Mouse (Mus musculus) E14TG2a.4 (cell line): ENCODE data around the gene Gm4787.
A peak's percentile ranks its signal among the peaks of the same experiment; 100 is the strongest.
"Not testable (repeated sequence)": the region's sequence is repeated elsewhere in the genome, so short reads cannot be mapped to it uniquely, and the experiment has no call there.

ENCODE experiments used
- H3K27me3 ChIP-seq: 2 replicates; pipeline ENCODE4 v1.6.1; 2014; ENCODE audit warnings: low read length, control low read depth; ENCODE audit not compliant: insufficient read depth
- H3K36me3 ChIP-seq: 2 replicates; pipeline ENCODE4 v1.6.1; 2014; ENCODE audit warnings: low read length, control low read depth; ENCODE audit not compliant: insufficient read depth
- H3K4me1 ChIP-seq: replicated peaks from 2 replicates; pipeline ENCODE4 v1.6.1; 2014; ENCODE audit warnings: low read depth, low read length, control low read depth
- H3K4me3 ChIP-seq: replicated peaks from 2 replicates; pipeline ENCODE4 v1.5.1; 2014; ENCODE audit warnings: mild to moderate bottlenecking, low read length
- H3K9me3 ChIP-seq: 2 replicates; pipeline ENCODE4 v1.6.1; 2014; ENCODE audit warnings: low read length, control low read depth
- CTCF ChIP-seq: conservative IDR thresholded peaks from 2 replicates; pipeline ENCODE4 v1.5.1; 2014; ENCODE audit warnings: low read length
- NANOG ChIP-seq: IDR thresholded peaks from 2 replicates; pipeline ENCODE4 v1.6.1; 2014; ENCODE audit warnings: borderline replicate concordance, low read length, mixed read lengths
- POU5F1 ChIP-seq: IDR thresholded peaks from 2 replicates; pipeline ENCODE4 v1.6.1; 2014; ENCODE audit warnings: low read length, borderline replicate concordance

Gm4787 gene

DNA sequence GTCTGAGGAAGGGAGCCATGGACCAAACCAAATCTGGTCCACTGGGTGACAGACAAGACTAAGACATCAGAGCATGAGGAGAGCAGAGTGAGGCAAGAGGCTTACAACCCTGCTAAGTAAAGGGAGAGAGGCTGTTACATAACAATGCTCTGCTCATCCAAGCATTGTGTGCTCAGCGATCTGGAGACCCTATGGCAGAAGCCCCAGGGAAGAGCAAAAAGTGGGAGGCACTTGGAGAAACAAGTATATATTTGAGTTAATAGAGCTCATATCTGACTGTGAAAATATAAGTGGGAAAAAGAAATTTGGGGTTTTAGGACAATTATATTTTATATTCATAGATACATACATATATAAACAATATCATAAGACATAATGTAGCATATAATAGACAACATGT lies at the start of gene Gm4787:
Gene Gm4787, minus strand, starts transcription at position 101 of the 400 bp plus-strand sequence.
- not testable (repeated sequence) for H3K36me3 ChIP-seq, H3K9me3 ChIP-seq, H3K27me3 ChIP-seq, H3K4me1 ChIP-seq, H3K4me3 ChIP-seq

DNA sequence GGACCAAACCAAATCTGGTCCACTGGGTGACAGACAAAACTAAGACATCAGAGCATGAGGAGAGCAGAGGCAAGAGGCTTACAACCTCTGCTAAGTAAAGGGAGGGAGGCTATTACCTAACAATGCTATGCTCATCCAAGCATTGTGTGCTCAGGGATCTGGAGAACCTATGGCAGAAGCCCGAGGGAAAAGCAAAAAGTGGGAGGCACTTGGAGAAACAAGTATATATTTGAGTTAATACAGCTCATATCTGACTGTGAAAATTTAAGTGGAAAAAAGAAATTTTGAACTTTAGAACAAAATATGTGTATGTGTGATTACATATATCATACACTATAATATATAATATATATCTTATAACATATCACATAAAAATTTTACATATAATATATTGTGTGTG lies 42.6 kb upstream of the Gm4787 start, which contains the start of gene Adam4:
Gene Adam4, minus strand, starts transcription at position 101 of the 400 bp plus-strand sequence.
- TF ChIP-seq NANOG (no peak), POU5F1 (no peak), CTCF (no peak)
- Histone ChIP-seq H3K4me1 (no peaks in the 10 kb centered on the region), H3K36me3 (peaks cover 6% of the 10 kb centered on the region), H3K27me3 (no peaks in the 10 kb centered on the region), H3K9me3 (peaks cover 45% of the 10 kb centered on the region), H3K4me3 (no peak within 1 kb of the TSS)

DNA sequence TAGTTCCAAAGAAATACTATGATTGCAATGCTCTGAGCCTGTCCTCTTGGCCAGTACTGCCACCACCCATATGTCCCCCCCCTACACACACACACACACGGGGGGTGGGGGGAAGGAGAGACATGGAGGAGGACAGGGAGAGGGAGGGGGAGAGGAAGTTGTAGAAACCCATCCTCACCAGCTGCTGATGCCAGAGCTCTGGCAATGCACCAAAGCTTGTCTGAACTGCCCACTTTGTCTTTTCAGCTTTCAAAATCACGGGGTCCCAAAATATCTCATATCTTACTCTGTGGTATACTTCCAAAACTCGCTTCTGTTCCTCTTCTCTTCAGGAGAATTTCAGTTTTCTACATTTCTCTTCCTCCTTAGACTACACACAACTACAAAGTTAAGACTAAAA lies 33.9 kb upstream of the Gm4787 start:
- no peaks in the 10 kb centered on the region for H3K36me3 ChIP-seq
- TF ChIP-seq CTCF (no peak), POU5F1 (no peak), NANOG (no peak)
- peaks cover 12% of the 10 kb centered on the region for H3K4me1 ChIP-seq
- no peaks in the 10 kb centered on the region for H3K9me3 ChIP-seq
- H3K27me3 ChIP-seq = no peaks in the 10 kb centered on the region
- H3K4me3 ChIP-seq = no peak overlapping the region

DNA sequence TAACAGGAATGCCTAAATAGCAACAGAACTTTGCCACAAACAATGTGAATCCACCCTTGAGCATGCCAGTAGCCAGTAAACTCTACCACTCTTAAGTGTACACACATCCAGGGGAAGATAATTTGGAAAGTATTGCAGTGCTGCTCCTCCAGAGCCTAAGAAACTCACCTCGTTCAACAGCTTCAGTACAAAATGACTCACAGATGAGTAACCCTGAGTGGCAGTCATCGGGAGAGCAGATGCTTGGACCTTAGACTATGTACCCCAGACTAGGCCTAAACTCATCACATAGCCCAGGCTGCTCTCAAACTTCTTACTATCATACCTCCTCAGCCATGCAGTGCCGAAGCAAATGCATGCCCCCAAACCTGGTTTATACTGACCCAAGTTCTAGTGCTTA lies 29.7 kb upstream of the Gm4787 start:
- TF ChIP-seq POU5F1 (no peak), CTCF (no peak)
- H3K36me3 ChIP-seq = no peaks in the 10 kb centered on the region
- no peak overlapping the region for H3K4me3 ChIP-seq
- no peaks in the 10 kb centered on the region for H3K9me3 ChIP-seq
- peaks cover 12% of the 10 kb centered on the region for H3K4me1 ChIP-seq
- no peaks in the 10 kb centered on the region for H3K27me3 ChIP-seq

DNA sequence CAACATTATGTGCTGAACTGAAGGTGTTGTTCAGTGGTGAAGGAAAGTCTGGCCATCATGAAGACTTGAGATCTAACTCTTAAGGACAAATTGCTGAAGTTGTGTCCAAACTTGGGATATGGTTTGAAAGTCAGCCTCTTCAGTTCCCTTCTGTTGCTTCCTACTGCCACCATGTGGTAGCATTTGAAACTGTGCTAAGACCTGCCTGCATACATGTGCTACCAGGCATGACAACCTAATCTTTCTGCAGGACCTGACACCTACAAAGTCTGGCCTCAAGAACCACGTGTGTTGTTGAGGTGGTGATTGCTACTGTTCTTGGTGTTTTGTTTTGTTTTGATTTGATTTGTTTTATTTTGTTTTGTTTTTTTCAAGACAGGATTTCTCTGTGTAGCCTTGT lies 22.9 kb upstream of the Gm4787 start:
- Histone ChIP-seq H3K27me3 (no peaks in the 10 kb centered on the region), H3K9me3 (no peaks in the 10 kb centered on the region), H3K4me3 (no peak overlapping the region), H3K4me1 (no peaks in the 10 kb centered on the region), H3K36me3 (no peaks in the 10 kb centered on the region)
- no peak for TF ChIP-seq NANOG
- TF ChIP-seq CTCF = peak; percentile 57
- TF ChIP-seq POU5F1 = no peak

DNA sequence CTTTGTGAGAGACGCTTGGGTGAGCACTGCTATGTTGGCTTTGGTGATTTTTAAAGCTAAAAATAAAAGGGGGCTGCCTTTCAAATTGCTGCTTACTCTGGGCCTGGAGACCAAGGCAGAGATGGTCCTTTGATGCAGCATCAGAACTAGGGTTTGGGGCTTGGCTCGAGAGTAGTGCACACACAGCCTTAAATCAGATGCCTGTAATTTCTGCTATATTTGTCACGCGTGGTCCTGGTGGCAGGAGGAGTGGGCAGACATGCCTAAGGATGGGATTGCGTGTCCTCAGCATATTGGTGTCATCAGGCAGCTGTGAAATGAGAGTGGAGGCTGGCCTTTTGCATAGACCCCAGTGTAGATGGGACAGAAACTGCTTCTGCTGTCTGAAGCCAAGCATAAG lies 45.4 kb downstream of the Gm4787 start:
- Histone ChIP-seq H3K4me1 (peaks cover 8% of the 10 kb centered on the region), H3K36me3 (no peaks in the 10 kb centered on the region), H3K27me3 (peaks cover 74% of the 10 kb centered on the region), H3K9me3 (no peaks in the 10 kb centered on the region), H3K4me3 (no peak overlapping the region)
- TF ChIP-seq NANOG (no peak), POU5F1 (no peak), CTCF (no peak)

DNA sequence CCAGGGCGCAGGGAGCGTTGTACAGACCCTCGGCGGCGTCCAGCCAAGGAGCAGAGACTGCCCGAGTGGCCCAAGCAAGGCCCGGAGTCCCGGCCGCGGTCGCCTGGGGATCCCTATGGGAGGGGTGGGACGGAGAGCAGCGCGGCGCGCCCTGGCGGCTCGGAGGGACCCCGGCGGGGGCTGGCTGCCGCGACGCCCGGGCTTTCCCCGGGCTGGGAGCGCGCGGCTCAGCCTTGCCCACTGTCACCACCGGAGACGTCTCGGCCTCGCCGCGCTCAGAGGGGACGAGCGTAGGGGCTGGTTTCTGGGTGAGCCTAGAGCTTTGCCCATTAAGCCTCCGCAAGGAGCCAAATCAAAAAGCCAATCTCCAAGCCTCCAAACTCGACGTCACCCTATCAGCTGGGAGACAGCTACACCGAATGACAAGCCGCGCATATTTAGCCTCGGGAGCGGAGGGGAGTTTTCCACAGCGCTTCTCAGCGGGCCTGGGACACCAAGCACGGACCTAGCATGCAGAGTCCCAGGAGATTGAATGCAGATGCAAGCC lies 46.3 kb downstream of the Gm4787 start, which contains the start of gene Slc8a3:
Gene Slc8a3, minus strand, starts transcription at position 306 of the 547 bp plus-strand sequence.
- Histone ChIP-seq H3K36me3 (no peaks in the 10 kb centered on the region), H3K9me3 (no peaks in the 10 kb centered on the region), H3K4me3 (peak within 1 kb of the TSS; percentile 81), H3K27me3 (peaks cover 79% of the 10 kb centered on the region), H3K4me1 (peaks cover 8% of the 10 kb centered on the region)
- TF ChIP-seq NANOG (no peak), CTCF (no peak), POU5F1 (no peak)

DNA sequence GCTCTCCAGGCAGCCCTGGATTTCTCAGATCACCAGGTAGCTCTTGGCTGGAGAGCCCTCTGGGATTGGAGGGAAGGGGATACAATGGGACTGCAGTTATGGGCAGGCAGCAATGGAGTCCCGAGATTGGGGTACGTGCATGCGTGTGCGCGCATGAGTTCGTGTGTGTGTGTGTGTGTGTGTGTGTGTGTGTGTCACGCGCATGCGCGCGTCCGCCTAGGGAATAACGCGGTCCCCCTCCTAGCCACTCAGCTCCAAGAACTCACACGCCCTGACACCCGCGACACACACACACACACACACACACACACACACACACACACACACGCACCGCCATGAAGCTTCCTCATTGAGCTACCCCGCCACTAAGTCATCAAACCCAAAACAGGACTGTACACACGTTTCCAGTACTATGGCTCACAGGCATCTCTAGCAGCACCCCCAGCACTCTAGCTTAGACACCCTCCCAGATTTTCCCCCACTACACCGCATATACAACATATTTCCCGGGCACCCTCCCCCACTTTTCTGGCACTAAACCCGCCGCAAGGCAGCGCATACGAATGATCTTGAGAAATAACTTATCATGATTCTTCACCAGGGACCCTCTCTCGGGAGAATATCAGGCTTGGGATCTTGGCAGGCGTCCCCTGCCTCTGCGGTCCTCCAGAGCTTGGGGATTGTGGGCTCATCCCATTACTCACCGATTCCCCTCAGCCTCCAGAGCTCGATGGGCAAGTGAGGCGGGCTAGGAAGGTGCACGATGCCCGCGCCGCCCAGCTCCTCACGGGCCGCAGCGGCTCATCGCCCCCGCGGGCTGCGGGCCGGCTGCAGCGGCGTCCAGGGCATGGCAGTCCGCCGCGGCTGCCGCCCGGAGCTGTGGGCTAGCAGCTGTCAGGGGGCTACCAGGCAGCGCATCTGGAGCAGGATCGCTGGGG lies 47.1 kb downstream of the Gm4787 start:
- no peak for TF ChIP-seq POU5F1
- no peak for TF ChIP-seq NANOG
- no peak for TF ChIP-seq CTCF
- Histone ChIP-seq H3K27me3 (peaks cover 78% of the 10 kb centered on the region), H3K36me3 (no peaks in the 10 kb centered on the region), H3K4me1 (peaks cover 8% of the 10 kb centered on the region), H3K4me3 (peak overlapping the region; percentile 81), H3K9me3 (no peaks in the 10 kb centered on the region)
